Mouse (Mus musculus): ENCODE measurements around the gene Exoc2. TPM values are rescaled to one million over a fixed set of nuclear protein-coding genes. Genes with fewer than 3 reads are reported as not detected.

Gene Exoc2
- total and polyA plus RNA-seq, 3 experiments: 22.1 to 26.0 TPM; not detected in 1

DNA sequence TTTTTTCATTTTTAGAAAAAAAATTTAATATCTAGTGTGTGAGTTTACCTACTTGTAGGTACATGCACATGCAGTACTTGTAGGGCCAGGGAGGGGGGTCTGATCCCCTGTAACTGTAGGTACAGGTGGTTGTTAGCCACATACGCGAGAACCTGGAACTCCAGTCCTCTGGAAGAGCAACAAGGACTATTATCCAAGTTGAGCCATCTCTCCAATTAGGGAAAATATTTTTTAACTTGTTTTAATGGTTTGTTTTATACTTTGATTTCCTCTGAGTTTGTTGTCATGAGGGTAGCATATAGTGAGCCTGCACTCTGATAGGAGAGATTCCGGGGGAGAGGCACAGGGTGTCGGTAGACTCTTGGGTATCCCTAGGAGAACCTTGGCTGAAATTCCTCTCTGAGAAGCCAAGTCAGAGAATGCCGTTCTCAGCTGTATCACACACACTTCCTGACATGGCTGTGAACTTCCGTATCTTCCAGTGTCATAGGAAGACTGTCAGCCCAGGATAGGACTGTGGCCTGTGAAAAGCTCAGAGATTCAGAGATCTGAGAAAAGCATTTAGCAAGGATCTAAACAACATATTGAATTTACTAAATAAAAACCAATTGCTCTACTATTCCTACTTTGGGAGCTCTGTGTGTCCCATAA is 206.3 kb downstream of the Exoc2 start:
- no peak overlapping the region for H3K27ac ChIP-seq (ENCODE audit: control insufficient read depth, low read depth, low read length)
- no peaks in the 10 kb centered on the region for H3K36me3 ChIP-seq (ENCODE audit: control insufficient read depth in 1 of 2, insufficient read depth in 2 of 2, low read length in 2 of 2)
- no peak overlapping the region for H3K4me3 ChIP-seq (ENCODE audit: control insufficient read depth in 1 of 2, insufficient read depth in 1 of 2, low read depth in 2 of 2, low read length in 2 of 2)
- no peaks in the 10 kb centered on the region for H3K79me2 ChIP-seq (ENCODE audit: control insufficient read depth, insufficient read depth, low read length, poor library complexity)
- DNase-seq (ENCODE audit: low read depth, low spot score): no peak
- H3K4me1 ChIP-seq (ENCODE audit: control insufficient read depth in 1 of 2, insufficient read depth in 2 of 2, low read length in 2 of 2): no peaks in the 10 kb centered on the region; a peak in 1 of 4 replicates
- H3K9me3 ChIP-seq (replicated peaks; ENCODE audit: insufficient read depth, low read length): no peaks in the 10 kb centered on the region
- H3K9ac ChIP-seq (ENCODE audit: control insufficient read depth, low read depth, low read length, poor library complexity, severe bottlenecking): no peak overlapping the region
- TF ChIP-seq TBP (IDR thresholded peaks at IDR 0.05; ENCODE audit: low read depth, low read length): no peak
- TF ChIP-seq USF1 (IDR thresholded peaks at IDR 0.05; ENCODE audit: low read depth, low read length): no peak
- no peak for TF ChIP-seq NELFE (IDR thresholded peaks at IDR 0.05; ENCODE audit: low read depth, low read length)
- no peak for TF ChIP-seq JUND (IDR thresholded peaks at IDR 0.05; ENCODE audit: low read depth, low read length)
- TF ChIP-seq ZKSCAN1 (IDR thresholded peaks at IDR 0.05; ENCODE audit: low read depth, low read length): no peak
- no peak for TF ChIP-seq GABPA (IDR thresholded peaks at IDR 0.05; ENCODE audit: low read depth, low read length)
- no peak for TF ChIP-seq MAFK (IDR thresholded peaks at IDR 0.05; ENCODE audit: borderline replicate concordance, low read depth, low read length)
- TF ChIP-seq MYC (IDR thresholded peaks at IDR 0.05; ENCODE audit: low read depth, low read length): no peak
- no peaks in the 10 kb centered on the region for H3K27me3 ChIP-seq (ENCODE audit: control insufficient read depth in 1 of 2, insufficient read depth in 2 of 2, low read length in 2 of 2)

DNA sequence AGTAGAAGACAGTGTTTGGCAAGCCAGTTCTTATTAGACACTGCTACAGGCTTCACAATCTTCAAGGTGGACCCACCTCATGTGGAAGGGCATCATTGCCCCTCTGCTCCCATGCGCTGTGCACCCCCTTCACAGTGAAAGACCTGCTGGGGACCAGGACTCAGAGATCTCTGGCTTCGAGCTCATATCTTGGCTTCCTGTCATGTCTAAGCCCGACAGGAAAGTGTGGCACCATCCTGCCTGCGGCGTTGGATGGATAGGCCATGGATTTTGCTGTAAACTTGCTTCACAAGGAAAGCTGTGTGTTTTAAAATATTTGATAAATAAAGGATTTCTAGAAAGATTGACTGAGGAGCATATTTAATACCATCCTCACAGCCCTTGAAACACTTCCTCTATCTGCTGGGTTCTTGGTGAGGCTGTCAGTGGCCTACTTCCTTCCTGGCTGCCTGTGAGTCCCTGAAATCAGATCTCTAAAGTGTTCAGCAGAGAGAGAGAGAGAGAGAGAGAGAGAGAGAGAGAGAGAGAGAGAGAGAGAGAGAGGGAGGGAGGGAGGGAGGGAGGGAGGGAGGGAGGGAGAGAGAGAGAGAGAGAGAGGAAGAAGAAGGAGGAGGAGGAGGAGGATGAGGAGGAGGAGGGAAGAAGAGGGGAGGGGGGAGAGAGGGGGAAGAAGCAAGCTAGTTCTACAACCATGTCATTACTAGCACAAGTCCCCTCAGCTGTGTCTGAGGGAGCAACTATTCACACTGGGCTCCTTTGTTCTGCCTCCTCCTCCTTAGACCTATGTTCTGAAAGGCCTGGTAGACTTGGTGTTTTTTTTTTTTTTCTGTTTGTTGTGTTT is 207.0 kb downstream of the Exoc2 start:
- DNase-seq (ENCODE audit: low read depth, low spot score): peak; percentile 10
- no peaks in the 10 kb centered on the region; a peak in 1 of 4 replicates for H3K4me1 ChIP-seq (ENCODE audit: control insufficient read depth in 1 of 2, insufficient read depth in 2 of 2, low read length in 2 of 2)
- no peak for TF ChIP-seq HCFC1 (IDR thresholded peaks at IDR 0.05; ENCODE audit: low read depth, low read length)
- no peak for TF ChIP-seq MYC (IDR thresholded peaks at IDR 0.05; ENCODE audit: low read depth, low read length)
- TF ChIP-seq ZC3H11A (IDR thresholded peaks at IDR 0.05; ENCODE audit: low read depth, low read length): no peak
- TF ChIP-seq CTCF (IDR thresholded peaks at IDR 0.05 in 2 of 3, conservative IDR thresholded peaks at IDR 0.05 in 1 of 3; ENCODE audit: control insufficient read depth in 1 of 3, insufficient read depth in 1 of 3, low read depth in 2 of 3, low read length in 3 of 3, poor library complexity in 1 of 3, severe bottlenecking in 1 of 3): no peak
- no peak for TF ChIP-seq JUND (IDR thresholded peaks at IDR 0.05; ENCODE audit: low read depth, low read length)
- no peak for TF ChIP-seq TAL1 (IDR thresholded peaks at IDR 0.05; ENCODE audit: low read length)
- TF ChIP-seq RCOR1 (IDR thresholded peaks at IDR 0.05; ENCODE audit: low read depth, low read length): no peak
- no peak for TF ChIP-seq MEF2A (IDR thresholded peaks at IDR 0.05; ENCODE audit: extremely low read depth, insufficient replicate concordance, low read depth, low read length, poor library complexity, severe bottlenecking)
- TF ChIP-seq ZKSCAN1 (IDR thresholded peaks at IDR 0.05; ENCODE audit: low read depth, low read length): no peak
- no peaks in the 10 kb centered on the region for H3K79me2 ChIP-seq (ENCODE audit: control insufficient read depth, insufficient read depth, low read length, poor library complexity)
- H3K4me3 ChIP-seq (ENCODE audit: control insufficient read depth in 1 of 2, insufficient read depth in 1 of 2, low read depth in 2 of 2, low read length in 2 of 2): no peak overlapping the region
- no peaks in the 10 kb centered on the region for H3K9me3 ChIP-seq (replicated peaks; ENCODE audit: insufficient read depth, low read length)
- no peaks in the 10 kb centered on the region for H3K36me3 ChIP-seq (ENCODE audit: control insufficient read depth in 1 of 2, insufficient read depth in 2 of 2, low read length in 2 of 2)
- no peak overlapping the region for H3K9ac ChIP-seq (ENCODE audit: control insufficient read depth, low read depth, low read length, poor library complexity, severe bottlenecking)
- H3K27me3 ChIP-seq (ENCODE audit: control insufficient read depth in 1 of 2, insufficient read depth in 2 of 2, low read length in 2 of 2): no peaks in the 10 kb centered on the region
- no peak overlapping the region for H3K27ac ChIP-seq (ENCODE audit: control insufficient read depth, low read depth, low read length)
